Mouse (Mus musculus): ENCODE results near the gene Pusl1. TPM values are rescaled to one million over a fixed set of nuclear protein-coding genes. Genes with fewer than 3 reads are reported as not detected.

The Pusl1 gene
- polyA plus RNA-seq, 1 experiment from 2014 or later = 52.6 TPM

- Histone ChIP-seq H3K27me3 (no peaks in the 10 kb centered on the region), H3K9me3 (no peaks in the 10 kb centered on the region), H3K4me1 (replicated peaks) (peaks cover 60% of the 10 kb centered on the region), H3K27ac (no peak overlapping the region), H3K36me3 (peaks cover 20% of the 10 kb centered on the region), H3K4me2 (peak overlapping the region; percentile 97), H3K9ac (no peak overlapping the region; the same call in 1 of the 2 replicates), H3K4me3 (no peak overlapping the region)
- 96% methylated on average over 3 of the region's 3 CpGs for WGBS
- no peak for ATAC-seq (ENCODE audit: low FRiP score)
Observed at GRCm38 (mm10) chr4:155849792-155850451, 41.7 kb downstream of the Pusl1 start.

- H3K4me1 ChIP-seq (replicated peaks) = peaks cover 60% of the 10 kb centered on the region
- H3K27ac ChIP-seq = no peak overlapping the region
- no peak for ATAC-seq (ENCODE audit: low FRiP score)
- H3K4me2 ChIP-seq = peak overlapping the region; percentile 97
- H3K36me3 ChIP-seq = peaks cover 15% of the 10 kb centered on the region
- 93% methylated on average over 2 of the region's 2 CpGs for WGBS
- H3K9me3 ChIP-seq = no peaks in the 10 kb centered on the region
- H3K4me3 ChIP-seq = peak overlapping the region; percentile 92; the same call in 1 of the 2 replicates
- no peaks in the 10 kb centered on the region for H3K27me3 ChIP-seq
- peak overlapping the region; percentile 95 for H3K9ac ChIP-seq
Observed at GRCm38 (mm10) chr4:155849391-155849790, 42.2 kb downstream of the Pusl1 start.

GRCm38 (mm10) chr4:155848434-155849095 lies 43.0 kb downstream of the Pusl1 start:
- WGBS = 59% methylated on average over 7 of the region's 7 CpGs
- peaks cover 60% of the 10 kb centered on the region for H3K4me1 ChIP-seq (replicated peaks)
- ATAC-seq (ENCODE audit: low FRiP score) = no peak

GRCm38 (mm10) chr4:155847591-155848352 lies 43.8 kb downstream of the Pusl1 start:
- H3K4me2 ChIP-seq = peak overlapping the region; percentile 97
- no peaks in the 10 kb centered on the region; the same call in 1 of the 2 replicates for H3K36me3 ChIP-seq
- peak overlapping the region; percentile 90 for H3K27ac ChIP-seq
- peaks cover under 1% of the 10 kb centered on the region; the same call in 1 of the 2 replicates for H3K27me3 ChIP-seq
- H3K4me1 ChIP-seq (replicated peaks) = peaks cover 60% of the 10 kb centered on the region
- H3K9me3 ChIP-seq = no peaks in the 10 kb centered on the region
- WGBS = 1% methylated on average over 57 of the region's 69 CpGs
- peak overlapping the region; percentile 95 for H3K9ac ChIP-seq
- H3K4me3 ChIP-seq = peak overlapping the region; percentile 92
- ATAC-seq (ENCODE audit: low FRiP score) = peak; percentile 55

More at GRCm38 (mm10) chr4:155848434-155849095, 43.0 kb downstream of the Pusl1 start:
- Histone ChIP-seq H3K36me3 (peaks cover 7% of the 10 kb centered on the region), H3K27me3 (no peaks in the 10 kb centered on the region), H3K9ac (peak overlapping the region; percentile 95), H3K27ac (no peak overlapping the region), H3K4me3 (peak overlapping the region; percentile 92), H3K4me2 (peak overlapping the region; percentile 97), H3K9me3 (no peaks in the 10 kb centered on the region)

- H3K9ac ChIP-seq = peak within 1 kb of the TSS; percentile 95
- peaks cover 54% of the 10 kb centered on the region for H3K4me1 ChIP-seq (replicated peaks)
- H3K27me3 ChIP-seq = peaks cover 5% of the 10 kb centered on the region
- ATAC-seq (ENCODE audit: low FRiP score) = peak; percentile 87
- H3K4me3 ChIP-seq = peak within 1 kb of the TSS; percentile 92
- H3K36me3 ChIP-seq = no peaks in the 10 kb centered on the region
- peak within 1 kb of the TSS; percentile 90 for H3K27ac ChIP-seq
- WGBS = 3% methylated on average over 51 of the region's 65 CpGs
- H3K9me3 ChIP-seq = no peaks in the 10 kb centered on the region
- H3K4me2 ChIP-seq = peak within 1 kb of the TSS; percentile 97
Observed at GRCm38 (mm10) chr4:155846871-155847578, 44.6 kb downstream of the Pusl1 start, which contains the start of gene Dvl1. Dvl1 (plus strand) TSS chr4:155847402.

GRCm38 (mm10) chr4:155843231-155843630 lies 48.4 kb downstream of the Pusl1 start:
- H3K9me3 ChIP-seq = no peaks in the 10 kb centered on the region
- H3K27me3 ChIP-seq = peaks cover 22% of the 10 kb centered on the region
- no peaks in the 10 kb centered on the region for H3K36me3 ChIP-seq
- H3K4me3 ChIP-seq = no peak overlapping the region
- no peak overlapping the region for H3K27ac ChIP-seq
- no peak overlapping the region for H3K4me2 ChIP-seq
- H3K4me1 ChIP-seq (replicated peaks) = peaks cover 43% of the 10 kb centered on the region
- no peak overlapping the region for H3K9ac ChIP-seq
- 94% methylated on average over 5 of the region's 5 CpGs for WGBS
- ATAC-seq (ENCODE audit: low FRiP score) = no peak

- 0 out of 2 replicates have a peak overlapping the region, but pooled peaks have one; percentile 8 for H3K9ac ChIP-seq
- H3K4me1 ChIP-seq (replicated peaks) = peaks cover 36% of the 10 kb centered on the region
- no peaks in the 10 kb centered on the region for H3K36me3 ChIP-seq
- 35% methylated on average over 38 of the region's 38 CpGs for WGBS
- peak overlapping the region; percentile 36; the same call in 1 of the 2 replicates for H3K4me3 ChIP-seq
- ATAC-seq (ENCODE audit: low FRiP score) = no peak
- H3K4me2 ChIP-seq = peak overlapping the region; percentile 60
- H3K27me3 ChIP-seq = peaks cover 22% of the 10 kb centered on the region
- no peaks in the 10 kb centered on the region for H3K9me3 ChIP-seq
- H3K27ac ChIP-seq = no peak overlapping the region
Observed at GRCm38 (mm10) chr4:155841651-155842270, 49.8 kb downstream of the Pusl1 start.

- Histone ChIP-seq H3K27ac (no peak overlapping the region), H3K4me2 (peak overlapping the region; percentile 60), H3K36me3 (no peaks in the 10 kb centered on the region), H3K9me3 (no peaks in the 10 kb centered on the region), H3K27me3 (peaks cover 22% of the 10 kb centered on the region), H3K4me1 (replicated peaks) (peaks cover 30% of the 10 kb centered on the region), H3K9ac (peak overlapping the region; percentile 67), H3K4me3 (peak overlapping the region; percentile 36)
- WGBS = under 1% methylated on average over 32 of the region's 32 CpGs
- ATAC-seq (ENCODE audit: low FRiP score) = peak; percentile 32; the same call in 1 of the 2 replicates
Observed at GRCm38 (mm10) chr4:155841003-155841454, 50.6 kb downstream of the Pusl1 start.

GRCm38 (mm10) chr4:155840076-155841002 lies 51.2 kb downstream of the Pusl1 start:
- H3K27ac ChIP-seq = peak overlapping the region; percentile 35; the same call in 1 of the 2 replicates
- H3K36me3 ChIP-seq = no peaks in the 10 kb centered on the region
- H3K4me1 ChIP-seq (replicated peaks) = peaks cover 26% of the 10 kb centered on the region
- peaks cover 22% of the 10 kb centered on the region for H3K27me3 ChIP-seq
- WGBS = 7% methylated on average over 8 of the region's 8 CpGs
- no peak for ATAC-seq (ENCODE audit: low FRiP score)
- peak overlapping the region; percentile 36 for H3K4me3 ChIP-seq
- H3K9ac ChIP-seq = peak overlapping the region; percentile 67
- no peaks in the 10 kb centered on the region for H3K9me3 ChIP-seq
- peak overlapping the region; percentile 60 for H3K4me2 ChIP-seq

- Histone ChIP-seq H3K9me3 (no peaks in the 10 kb centered on the region), H3K27ac (peak within 1 kb of the TSS; percentile 35; the same call in 1 of the 2 replicates), H3K4me1 (replicated peaks) (peaks cover 26% of the 10 kb centered on the region), H3K4me3 (peak within 1 kb of the TSS; percentile 36), H3K36me3 (no peaks in the 10 kb centered on the region), H3K27me3 (peaks cover 22% of the 10 kb centered on the region), H3K4me2 (peak within 1 kb of the TSS; percentile 60), H3K9ac (peak within 1 kb of the TSS; percentile 67)
- WGBS = under 1% methylated on average over 16 of the region's 16 CpGs
- ATAC-seq (ENCODE audit: low FRiP score) = 0 out of 2 replicates have a peak, but pooled peaks have one; percentile 40
Observed at GRCm38 (mm10) chr4:155839483-155839910, 52.1 kb downstream of the Pusl1 start, which contains the start of gene Mxra8. Mxra8 (plus strand) TSS chr4:155839680.

All from hindbrain, embryonic 13.5 days (tissue).